Mouse (Mus musculus) heart, embryonic 16.5 days (tissue): ENCODE measurements at regions not wholly inside any gene's neighbourhood (a gene's known extent, or its start where the extent isn't known, plus 50 kb on each side); places are given as distances from the start of the nearest gene placed in this dataset.
"Not testable (repeated sequence)": the region's sequence is repeated elsewhere in the genome, so short reads cannot be mapped to it uniquely, and the experiment has no call there.

Experiments
- ATAC-seq: fragments of 200-750 bp; cut with Nextera tagmentation; replicated peaks from 2 replicates; pipeline ENCODE4 v1.8.0; 2017; ENCODE audit warnings: moderate number of reproducible peaks; ENCODE audit not compliant: insufficient read depth, low FRiP score; ENCODE audit errors: extremely low read depth
- H3K27ac ChIP-seq: fragments of 300-500 bp; sonication (generic); 2 replicates; pipeline ENCODE4 v1.5.1; 2014; ENCODE audit warnings: mild to moderate bottlenecking, low read length, control low read depth, moderate library complexity
- H3K27me3 ChIP-seq: fragments of 300-500 bp; sonication (generic); 2 replicates; pipeline ENCODE4 v1.6.1; 2014; ENCODE audit warnings: low read length, mixed read lengths; ENCODE audit not compliant: control insufficient read depth, insufficient read depth
- H3K36me3 ChIP-seq: fragments of 300-500 bp; sonication (generic); 2 replicates; pipeline ENCODE4 v1.6.1; 2014; ENCODE audit not compliant: control insufficient read depth, insufficient read depth
- H3K4me1 ChIP-seq: fragments of 300-500 bp; sonication (generic); 2 replicates; pipeline ENCODE4 v1.6.1; 2014; ENCODE audit warnings: low read length, mixed read lengths; ENCODE audit not compliant: control insufficient read depth, insufficient read depth
- H3K4me2 ChIP-seq: fragments of 300-500 bp; sonication (generic); 2 replicates; pipeline ENCODE4 v1.6.1; 2014; ENCODE audit warnings: low read depth, mild to moderate bottlenecking, control low read depth, low read length
- H3K4me3 ChIP-seq: fragments of 300-500 bp; sonication (generic); 2 replicates; pipeline ENCODE4 v1.5.1; 2014; ENCODE audit warnings: mild to moderate bottlenecking, control low read depth, low read length
- H3K9ac ChIP-seq: fragments of 300-500 bp; sonication (generic); 2 replicates; pipeline ENCODE4 v1.6.1; 2014; ENCODE audit warnings: low read length, control low read depth
- H3K9me3 ChIP-seq: fragments of 300-500 bp; sonication (generic); replicated peaks from 2 replicates; pipeline ENCODE4 v1.6.1; 2016; ENCODE audit warnings: low read length; ENCODE audit not compliant: control insufficient read depth
- WGBS: fragments of 180-500 bp; shearing (Covaris S2); extraction: QIAGEN DNeasy Blood & Tissue Kit; methylation state at CpG from one replicate; pipeline ENCODE4 v1.1.7; 2014; 5-methylcytosine and 5-hydroxymethylcytosine counted together

DNA sequence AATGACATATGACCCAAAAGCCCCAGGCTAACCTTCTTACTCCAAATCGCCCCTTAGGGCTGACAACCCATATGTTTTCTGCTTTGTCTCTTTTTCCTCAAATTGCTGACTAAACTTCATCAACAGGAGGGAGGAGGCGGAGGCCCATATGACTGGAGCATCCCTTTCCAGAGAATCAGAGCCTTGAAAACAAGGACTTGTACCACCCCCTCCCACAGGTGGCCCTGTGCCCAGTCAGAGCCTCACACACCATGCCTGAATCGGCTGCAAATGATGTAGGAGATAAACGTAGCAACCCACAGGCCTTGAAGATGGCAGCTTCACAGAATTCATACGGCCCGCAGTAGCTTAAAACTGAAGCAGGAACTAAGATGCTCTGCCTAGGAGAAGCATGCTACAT, 101.7 kb upstream of the Ipo5 start:
- 81% methylated on average over 6 of the region's 6 CpGs for WGBS
- Histone ChIP-seq H3K9me3 (no peaks in the 10 kb centered on the region), H3K4me3 (no peak overlapping the region), H3K36me3 (no peaks in the 10 kb centered on the region), H3K4me2 (no peak overlapping the region), H3K9ac (no peak overlapping the region), H3K4me1 (no peaks in the 10 kb centered on the region), H3K27me3 (no peaks in the 10 kb centered on the region), H3K27ac (no peak overlapping the region)
- no peak for ATAC-seq

DNA sequence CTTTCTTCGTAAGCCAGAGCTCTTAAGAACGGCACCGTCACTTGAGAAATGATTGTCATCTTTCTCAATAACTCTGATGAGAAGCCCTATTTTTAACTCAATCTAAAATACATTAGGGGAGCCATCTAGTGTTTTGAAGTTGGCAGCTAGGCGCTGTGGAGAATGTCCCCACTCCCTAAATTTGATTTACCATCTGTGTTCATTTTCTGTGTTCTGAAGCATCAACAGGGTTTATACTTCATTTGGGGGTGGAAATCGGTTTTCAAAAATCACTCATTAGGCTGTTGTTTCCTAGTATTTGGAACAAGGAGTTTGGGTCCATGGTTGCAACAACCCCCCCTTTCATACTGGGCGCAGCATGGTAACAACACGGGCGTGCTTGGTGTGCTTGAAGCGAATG, 97.1 kb upstream of the Ipo5 start:
- no peak overlapping the region for H3K4me2 ChIP-seq
- H3K27me3 ChIP-seq: no peaks in the 10 kb centered on the region
- whole genome bisulfite sequencing: 81% methylated on average over 9 of the region's 9 CpGs
- no peaks in the 10 kb centered on the region for H3K36me3 ChIP-seq
- no peak overlapping the region for H3K27ac ChIP-seq
- H3K4me1 ChIP-seq: no peaks in the 10 kb centered on the region
- no peak for ATAC-seq
- no peaks in the 10 kb centered on the region for H3K9me3 ChIP-seq
- H3K9ac ChIP-seq: no peak overlapping the region
- H3K4me3 ChIP-seq: no peak overlapping the region

DNA sequence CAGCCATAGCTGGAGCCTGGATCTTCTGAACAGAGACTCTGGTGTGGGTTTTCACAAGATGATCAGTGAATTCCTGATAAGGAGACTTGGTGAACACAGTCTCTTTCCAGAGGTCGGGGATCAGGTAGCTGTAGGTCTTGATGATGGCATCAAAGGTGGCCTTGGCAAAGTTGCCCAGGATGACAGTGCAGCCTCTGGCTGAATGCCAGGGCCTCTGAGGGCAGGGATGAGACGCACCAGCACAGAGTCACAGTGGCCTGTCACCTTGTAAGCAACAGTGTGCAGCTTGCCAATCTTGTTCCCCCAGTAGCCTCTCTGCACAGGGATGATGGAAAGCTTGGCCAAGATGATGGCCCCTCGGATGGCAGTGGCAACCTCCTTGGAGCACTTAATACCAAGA, 95.9 kb upstream of the Ipo5 start:
- H3K4me1 ChIP-seq, H3K4me3 ChIP-seq, H3K4me2 ChIP-seq, H3K27me3 ChIP-seq, H3K9ac ChIP-seq, H3K27ac ChIP-seq, H3K36me3 ChIP-seq, H3K9me3 ChIP-seq, ATAC-seq: not testable (repeated sequence)
- 75% methylated on average over 3 of the region's 3 CpGs for WGBS

DNA sequence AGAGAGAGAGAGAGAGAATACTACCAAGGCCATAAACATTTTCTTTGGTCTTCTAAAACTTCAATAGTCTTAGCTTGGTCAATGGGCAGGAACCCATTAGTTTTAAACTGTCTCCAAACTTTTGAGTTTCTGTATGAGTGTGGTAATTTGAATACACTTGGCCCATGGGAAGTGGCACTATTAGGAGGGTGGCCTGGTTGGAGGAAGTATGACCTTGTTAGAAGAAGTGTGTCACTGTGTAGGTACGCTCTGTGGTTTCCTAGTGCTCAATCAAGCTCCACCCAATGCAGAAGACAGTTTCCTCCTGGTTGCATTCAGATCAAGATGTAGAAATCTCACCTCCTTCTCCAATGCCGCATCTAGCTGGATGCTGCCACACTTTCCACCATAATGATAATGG, 94.5 kb upstream of the Ipo5 start:
- Histone ChIP-seq H3K9me3 (no peaks in the 10 kb centered on the region), H3K4me1 (no peaks in the 10 kb centered on the region), H3K4me3 (no peak overlapping the region), H3K27me3 (no peaks in the 10 kb centered on the region), H3K27ac (no peak overlapping the region), H3K36me3 (no peaks in the 10 kb centered on the region), H3K4me2 (no peak overlapping the region), H3K9ac (no peak overlapping the region)
- WGBS: 93% methylated on average over 2 of the region's 2 CpGs
- no peak for ATAC-seq

DNA sequence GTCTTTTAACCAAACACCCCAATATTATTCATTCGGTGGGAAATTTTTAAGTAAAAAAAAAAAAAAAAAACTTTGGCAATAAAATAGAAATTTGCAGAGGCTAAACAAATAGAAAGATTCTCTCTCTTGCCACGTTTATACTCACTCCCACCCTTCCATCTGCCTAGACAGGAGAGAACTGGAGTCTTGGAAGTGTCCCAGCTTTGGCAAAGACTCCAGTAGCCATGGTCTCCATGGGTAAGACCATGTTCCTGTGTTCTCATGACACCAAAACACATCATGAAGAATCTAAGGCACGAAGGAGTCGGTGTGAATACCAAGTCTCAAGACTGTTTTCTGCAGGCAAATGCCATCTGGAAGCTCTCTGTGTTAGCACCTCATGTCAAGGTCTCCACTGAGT, 84.8 kb upstream of the Ipo5 start:
- Histone ChIP-seq H3K27me3 (no peaks in the 10 kb centered on the region), H3K36me3 (no peaks in the 10 kb centered on the region), H3K4me1 (no peaks in the 10 kb centered on the region), H3K4me3 (no peak overlapping the region), H3K9me3 (peaks cover 3% of the 10 kb centered on the region; the same call in 1 of the 2 replicates), H3K9ac (no peak overlapping the region), H3K4me2 (no peak overlapping the region), H3K27ac (no peak overlapping the region)
- WGBS: 74% methylated on average over 4 of the region's 4 CpGs
- ATAC-seq: no peak

DNA sequence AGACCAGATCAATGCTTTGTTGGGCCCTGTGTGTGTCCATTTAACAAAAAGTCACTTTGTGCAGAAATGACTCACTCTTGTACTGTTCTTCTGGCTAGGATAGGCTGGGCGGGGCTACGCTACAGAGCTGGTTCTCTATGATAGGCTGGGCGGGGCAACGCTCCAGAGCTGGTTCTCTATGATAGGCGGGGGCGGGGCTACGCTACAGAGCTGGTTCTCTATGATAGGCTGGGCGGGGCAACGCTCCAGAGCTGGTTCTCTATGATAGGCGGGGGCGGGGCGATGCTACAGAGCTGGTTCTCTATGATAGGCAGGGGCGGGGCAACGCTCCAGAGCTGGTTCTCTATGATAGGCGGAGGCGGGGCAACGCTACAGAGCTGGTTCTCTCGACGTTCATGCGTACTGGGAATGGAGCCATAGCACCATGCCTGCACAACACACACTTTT, 80.6 kb upstream of the Ipo5 start:
- H3K36me3 ChIP-seq, ATAC-seq, H3K9me3 ChIP-seq, H3K9ac ChIP-seq, H3K4me3 ChIP-seq, H3K4me1 ChIP-seq, H3K27me3 ChIP-seq, H3K4me2 ChIP-seq, H3K27ac ChIP-seq: not testable (repeated sequence)
- WGBS: 20% methylated on average over 20 of the region's 20 CpGs

DNA sequence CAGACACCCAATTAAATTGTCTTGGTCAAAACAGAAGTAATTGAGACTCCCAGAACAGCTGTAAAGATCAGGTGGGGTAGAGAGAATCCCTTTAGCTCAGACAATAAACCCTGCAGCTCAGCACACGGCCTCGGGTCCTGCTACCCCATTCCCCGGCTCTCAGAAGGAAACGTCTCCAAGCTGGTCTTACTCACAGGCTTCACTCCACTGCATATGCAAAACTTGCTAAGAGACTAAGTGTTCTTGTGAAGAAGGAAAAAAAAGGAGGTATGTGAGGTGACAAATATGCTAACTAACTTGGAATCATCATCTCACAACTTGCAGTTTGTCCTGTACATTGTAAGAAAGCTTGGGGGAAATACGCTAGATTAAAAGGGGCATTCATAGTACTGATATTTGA, 79.6 kb upstream of the Ipo5 start:
- H3K4me3 ChIP-seq: no peak overlapping the region
- no peaks in the 10 kb centered on the region for H3K9me3 ChIP-seq
- H3K36me3 ChIP-seq: no peaks in the 10 kb centered on the region
- no peaks in the 10 kb centered on the region for H3K27me3 ChIP-seq
- 69% methylated on average over 5 of the region's 5 CpGs for WGBS
- no peak overlapping the region for H3K9ac ChIP-seq
- H3K4me1 ChIP-seq: peaks cover 9% of the 10 kb centered on the region
- no peak overlapping the region for H3K27ac ChIP-seq
- no peak overlapping the region for H3K4me2 ChIP-seq
- no peak for ATAC-seq

DNA sequence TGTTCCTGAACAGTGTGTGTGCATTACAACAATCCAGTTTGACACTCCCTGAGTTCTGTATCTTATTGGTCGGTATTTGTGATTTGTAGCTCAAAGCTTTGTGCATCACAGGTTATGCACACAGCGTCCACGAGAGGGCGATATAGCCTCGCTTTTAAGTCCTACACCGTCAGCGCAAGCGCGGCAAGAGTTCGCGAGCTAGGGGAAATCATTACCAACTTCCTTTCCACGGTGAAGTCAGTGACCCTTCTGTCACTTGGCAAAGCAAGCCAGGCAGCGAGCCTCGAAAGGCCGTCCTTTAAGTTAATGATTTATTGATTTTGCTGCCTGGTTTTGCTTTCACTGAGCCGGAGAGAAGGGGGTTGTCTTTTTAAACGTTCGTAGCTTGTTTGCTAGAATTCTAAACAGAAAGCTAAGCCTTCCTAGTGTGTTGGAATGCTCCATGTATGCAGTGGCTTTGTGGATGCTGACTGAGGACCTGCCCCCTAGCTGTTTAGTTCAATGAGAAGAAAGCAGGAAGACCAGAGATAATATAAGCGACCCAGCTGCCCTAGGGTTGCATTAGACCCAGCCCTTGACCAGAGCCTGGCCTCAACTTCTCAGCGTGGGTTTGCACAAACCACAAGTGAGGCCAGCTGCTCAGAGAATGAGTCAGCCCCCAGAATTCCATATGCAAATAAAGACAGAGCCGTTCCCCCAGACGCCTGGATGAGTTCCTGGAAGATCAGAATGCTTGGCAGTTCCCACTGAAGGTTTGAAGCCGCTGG, 79.0 kb upstream of the Ipo5 start:
- H3K27me3 ChIP-seq: no peaks in the 10 kb centered on the region
- peak overlapping the region; percentile 59 for H3K9ac ChIP-seq
- peak overlapping the region; percentile 45 for H3K4me3 ChIP-seq
- H3K4me1 ChIP-seq: peaks cover 9% of the 10 kb centered on the region
- 5% methylated on average over 23 of the region's 23 CpGs for WGBS
- H3K4me2 ChIP-seq: peak overlapping the region; percentile 61
- no peaks in the 10 kb centered on the region for H3K36me3 ChIP-seq
- peak; percentile 85 for ATAC-seq
- peak overlapping the region; percentile 84 for H3K27ac ChIP-seq
- no peaks in the 10 kb centered on the region for H3K9me3 ChIP-seq

DNA sequence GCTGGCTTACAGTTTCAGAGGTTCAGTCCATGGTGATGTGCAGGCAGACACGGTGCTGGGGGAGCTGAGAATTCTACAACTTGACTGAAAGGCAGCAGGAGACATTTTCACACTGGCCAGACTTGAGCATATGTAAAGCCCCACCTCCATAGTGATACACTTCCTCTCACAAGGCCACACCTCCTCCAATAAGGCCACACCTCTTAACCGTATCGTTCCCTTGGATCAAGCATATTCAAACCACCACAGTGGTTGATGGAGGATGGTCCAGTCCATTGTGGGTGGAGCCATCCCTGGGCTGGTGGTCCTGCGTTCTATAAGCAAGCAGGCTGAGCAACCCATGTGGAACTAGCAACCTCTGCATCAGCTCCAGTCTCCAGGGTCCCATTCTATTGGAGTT, 76.2 kb upstream of the Ipo5 start:
- peaks cover 9% of the 10 kb centered on the region for H3K4me1 ChIP-seq
- 81% methylated on average over 4 of the region's 4 CpGs for WGBS
- H3K27me3 ChIP-seq: no peaks in the 10 kb centered on the region
- H3K36me3 ChIP-seq: no peaks in the 10 kb centered on the region
- ATAC-seq: no peak
- H3K9me3 ChIP-seq: no peaks in the 10 kb centered on the region
- H3K4me3 ChIP-seq: no peak overlapping the region
- H3K27ac ChIP-seq: no peak overlapping the region
- H3K9ac ChIP-seq: no peak overlapping the region
- no peak overlapping the region for H3K4me2 ChIP-seq
